Mouse (Mus musculus): ENCODE results near the gene Utrn. TPM values are rescaled to one million over a fixed set of nuclear protein-coding genes. Genes with fewer than 3 reads are reported as not detected.

Utrn gene
- polyA plus RNA-seq, 1 experiment from 2014 or later: 75.8 TPM

DNA sequence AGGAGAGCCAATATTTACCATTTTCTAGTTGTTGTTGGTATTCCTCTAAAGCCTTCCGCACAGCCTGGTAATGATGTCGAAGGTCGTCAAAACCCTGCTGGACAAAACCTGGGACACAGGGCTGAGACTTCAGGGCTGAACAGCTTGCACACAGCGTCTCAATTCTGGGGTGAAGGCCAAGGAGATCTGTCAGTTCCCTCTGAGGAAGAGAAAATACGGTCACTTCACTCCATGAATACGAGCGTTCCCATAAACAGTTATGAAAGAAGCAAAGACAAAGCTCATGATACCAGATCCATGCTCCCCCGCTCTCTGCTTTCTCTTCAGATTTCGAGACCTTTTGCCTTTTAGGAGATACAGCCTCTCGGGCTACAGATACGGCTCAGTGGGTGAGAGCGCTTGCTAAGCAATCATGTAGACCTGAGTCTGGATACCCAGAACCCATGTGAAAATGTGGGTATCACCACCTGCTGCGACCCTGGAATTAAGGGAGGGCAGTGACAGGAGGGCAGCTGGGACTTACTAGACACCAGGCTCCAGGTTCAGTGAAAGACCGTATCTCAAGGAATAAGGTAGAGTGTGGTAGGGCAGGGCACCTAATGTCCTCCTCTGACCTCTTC is 155.8 kb downstream of the Utrn start:
- no peak overlapping the region for H3K4me3 ChIP-seq (ENCODE audit: low read length)
- no peak overlapping the region for H3K9ac ChIP-seq (ENCODE audit: low read length)
- H3K27me3 ChIP-seq (ENCODE audit: control insufficient read depth, insufficient read depth, low read depth, low read length): no peaks in the 10 kb centered on the region
- 90% methylated on average over 14 of the region's 14 CpGs for WGBS
- H3K27ac ChIP-seq (ENCODE audit: low read length): no peak overlapping the region
- H3K9me3 ChIP-seq (ENCODE audit: control insufficient read depth, low read length): no peaks in the 10 kb centered on the region
- H3K4me2 ChIP-seq (ENCODE audit: low read depth, low read length): no peak overlapping the region
- peaks cover 12% of the 10 kb centered on the region; the same call in 1 of the 2 replicates for H3K4me1 ChIP-seq (replicated peaks; ENCODE audit: control insufficient read depth, insufficient read depth, low read length)
- H3K36me3 ChIP-seq (ENCODE audit: control insufficient read depth, insufficient read depth, low read length): peaks cover 12% of the 10 kb centered on the region
- no peak for ATAC-seq (ENCODE audit: low read depth)

DNA sequence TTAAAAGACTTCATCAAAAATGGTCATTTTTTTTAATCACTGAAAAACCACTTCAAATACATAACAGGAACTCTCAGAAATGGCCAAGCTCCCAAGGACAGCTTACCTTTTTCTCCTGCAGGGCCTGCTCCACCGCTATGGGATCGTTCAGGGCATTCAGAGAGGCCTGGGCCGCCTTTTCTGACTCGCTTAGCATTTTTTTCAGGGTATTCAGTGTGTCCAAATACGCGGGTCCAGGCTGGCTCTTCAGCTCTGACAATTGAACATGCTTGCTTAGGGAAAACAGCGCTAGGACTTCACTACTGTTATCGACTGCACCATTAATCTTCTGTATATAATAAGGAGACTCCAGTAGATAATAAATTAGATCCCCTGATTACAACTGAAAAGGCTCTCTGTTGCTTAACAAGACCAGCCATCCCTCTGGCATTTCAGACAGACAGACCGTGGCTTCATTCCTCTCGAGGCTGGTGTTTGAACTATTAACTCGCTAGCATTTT is 157.8 kb downstream of the Utrn start:
- Histone ChIP-seq H3K4me1 (replicated peaks; ENCODE audit: control insufficient read depth, insufficient read depth, low read length) (peaks cover 4% of the 10 kb centered on the region; the same call in 1 of the 2 replicates), H3K4me3 (ENCODE audit: low read length) (no peak overlapping the region), H3K36me3 (ENCODE audit: control insufficient read depth, insufficient read depth, low read length) (peaks cover 11% of the 10 kb centered on the region), H3K27ac (ENCODE audit: low read length) (no peak overlapping the region), H3K27me3 (ENCODE audit: control insufficient read depth, insufficient read depth, low read depth, low read length) (no peaks in the 10 kb centered on the region), H3K9me3 (ENCODE audit: control insufficient read depth, low read length) (no peaks in the 10 kb centered on the region), H3K9ac (ENCODE audit: low read length) (no peak overlapping the region), H3K4me2 (ENCODE audit: low read depth, low read length) (no peak overlapping the region)
- WGBS: 70% methylated on average over 11 of the region's 11 CpGs
- ATAC-seq (ENCODE audit: low read depth): no peak

DNA sequence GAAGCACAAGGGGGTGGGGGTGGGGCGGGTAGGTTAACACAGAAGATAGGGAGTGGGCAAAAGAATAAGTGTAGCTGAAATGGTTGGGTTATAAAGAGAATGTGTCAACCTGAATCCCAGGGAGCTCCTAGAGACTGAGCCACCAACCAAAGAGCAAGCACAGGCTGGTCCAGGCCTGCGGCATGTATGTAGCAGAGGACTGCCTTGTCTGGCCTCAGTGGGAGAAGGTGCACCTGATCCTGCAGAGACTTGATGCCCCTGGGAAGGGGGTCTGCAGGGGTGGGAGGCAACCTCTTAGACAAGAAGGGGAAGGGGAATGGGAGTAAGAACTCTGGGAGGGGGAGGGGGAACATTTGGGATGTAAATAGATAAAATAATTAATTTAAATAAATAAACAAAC is 162.6 kb downstream of the Utrn start:
- H3K4me2 ChIP-seq (ENCODE audit: low read depth, low read length): no peak overlapping the region
- H3K4me1 ChIP-seq (replicated peaks; ENCODE audit: control insufficient read depth, insufficient read depth, low read length): peaks cover 4% of the 10 kb centered on the region; the same call in 1 of the 2 replicates
- WGBS: 76% methylated on average over 2 of the region's 2 CpGs
- no peaks in the 10 kb centered on the region for H3K9me3 ChIP-seq (ENCODE audit: control insufficient read depth, low read length)
- no peak overlapping the region for H3K4me3 ChIP-seq (ENCODE audit: low read length)
- H3K27me3 ChIP-seq (ENCODE audit: control insufficient read depth, insufficient read depth, low read depth, low read length): no peaks in the 10 kb centered on the region
- no peak for ATAC-seq (ENCODE audit: low read depth)
- H3K36me3 ChIP-seq (ENCODE audit: control insufficient read depth, insufficient read depth, low read length): peaks cover 5% of the 10 kb centered on the region
- H3K9ac ChIP-seq (ENCODE audit: low read length): no peak overlapping the region
- no peak overlapping the region for H3K27ac ChIP-seq (ENCODE audit: low read length)

DNA sequence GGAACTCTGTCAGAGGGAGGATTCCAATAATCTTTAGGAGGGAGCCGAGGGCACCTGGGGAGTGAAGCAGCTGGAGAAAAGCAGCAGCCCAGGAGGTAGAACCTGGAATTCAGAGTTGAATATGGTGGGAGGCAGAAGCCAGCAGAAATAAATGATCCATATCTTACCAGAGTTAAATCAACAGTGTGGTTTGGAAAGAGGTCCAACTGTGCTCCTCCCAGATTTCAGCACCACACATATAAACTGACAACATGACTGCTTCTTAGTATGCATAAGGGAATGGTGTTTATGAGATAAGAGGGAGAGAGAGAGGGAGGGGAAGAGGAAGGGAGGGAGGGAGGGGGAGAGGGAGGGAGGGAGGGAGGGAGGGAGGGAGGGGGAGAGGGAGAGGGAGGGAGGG is 163.2 kb downstream of the Utrn start:
- no peaks in the 10 kb centered on the region for H3K27me3 ChIP-seq (ENCODE audit: control insufficient read depth, insufficient read depth, low read depth, low read length)
- peaks cover 4% of the 10 kb centered on the region; the same call in 1 of the 2 replicates for H3K4me1 ChIP-seq (replicated peaks; ENCODE audit: control insufficient read depth, insufficient read depth, low read length)
- H3K9me3 ChIP-seq (ENCODE audit: control insufficient read depth, low read length): no peaks in the 10 kb centered on the region
- H3K4me2 ChIP-seq (ENCODE audit: low read depth, low read length): no peak overlapping the region
- H3K36me3 ChIP-seq (ENCODE audit: control insufficient read depth, insufficient read depth, low read length): peaks cover 5% of the 10 kb centered on the region
- H3K27ac ChIP-seq (ENCODE audit: low read length): no peak overlapping the region
- no peak overlapping the region for H3K9ac ChIP-seq (ENCODE audit: low read length)
- H3K4me3 ChIP-seq (ENCODE audit: low read length): no peak overlapping the region
- WGBS: 62% methylated on average over 1 of the region's 1 CpGs
- ATAC-seq (ENCODE audit: low read depth): no peak

DNA sequence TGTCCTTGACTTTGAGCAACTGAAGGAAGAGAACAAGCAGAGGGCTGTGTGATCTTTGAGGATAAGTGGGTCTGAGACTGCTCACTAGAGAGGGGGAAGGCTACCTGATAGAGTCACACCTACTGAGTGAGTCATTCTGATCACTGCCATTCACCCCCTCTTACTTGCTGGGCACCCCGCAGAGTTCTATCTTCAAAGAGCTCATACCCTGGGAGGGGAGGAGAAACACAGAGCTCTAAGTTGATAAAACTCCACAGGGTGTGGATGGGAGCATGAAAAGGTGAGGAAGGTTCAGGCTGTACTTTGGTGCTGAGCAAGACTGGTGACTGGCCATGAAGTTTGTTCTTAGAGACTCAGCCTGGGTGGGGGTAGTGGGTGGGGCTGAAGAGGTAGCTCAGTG is 164.9 kb downstream of the Utrn start:
- Histone ChIP-seq H3K4me3 (ENCODE audit: low read length) (no peak overlapping the region), H3K36me3 (ENCODE audit: control insufficient read depth, insufficient read depth, low read length) (peaks cover 2% of the 10 kb centered on the region; the same call in 1 of the 2 replicates), H3K27me3 (ENCODE audit: control insufficient read depth, insufficient read depth, low read depth, low read length) (no peaks in the 10 kb centered on the region), H3K27ac (ENCODE audit: low read length) (no peak overlapping the region), H3K4me2 (ENCODE audit: low read depth, low read length) (no peak overlapping the region), H3K9ac (ENCODE audit: low read length) (no peak overlapping the region), H3K9me3 (ENCODE audit: control insufficient read depth, low read length) (no peaks in the 10 kb centered on the region), H3K4me1 (replicated peaks; ENCODE audit: control insufficient read depth, insufficient read depth, low read length) (peaks cover 4% of the 10 kb centered on the region; the same call in 1 of the 2 replicates)
- no peak; the same call in 1 of the 2 replicates for ATAC-seq (ENCODE audit: low read depth)
- 27% methylated on average over 1 of the region's 1 CpGs for WGBS

DNA sequence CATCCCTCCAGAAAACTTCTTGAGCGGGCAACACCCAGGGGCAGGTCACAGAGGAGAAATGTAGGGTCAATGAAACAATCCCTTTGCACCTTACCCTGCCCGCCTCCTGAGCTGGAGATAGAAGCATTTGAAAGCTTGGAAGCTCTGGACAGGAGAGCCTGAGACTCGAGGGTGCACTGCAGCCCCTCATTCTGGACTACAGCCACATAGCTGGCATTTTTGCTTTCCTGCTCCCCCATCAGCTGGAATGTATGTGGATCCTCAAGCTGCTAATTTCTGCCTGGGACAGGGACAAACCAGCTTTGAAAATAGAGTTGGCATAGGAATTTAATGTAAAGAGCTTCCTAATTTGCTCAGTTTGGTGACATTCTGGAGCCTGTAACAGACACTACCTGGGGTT is 165.6 kb downstream of the Utrn start:
- Histone ChIP-seq H3K9ac (ENCODE audit: low read length) (no peak overlapping the region), H3K4me2 (ENCODE audit: low read depth, low read length) (no peak overlapping the region), H3K36me3 (ENCODE audit: control insufficient read depth, insufficient read depth, low read length) (peaks cover 2% of the 10 kb centered on the region; the same call in 1 of the 2 replicates), H3K27ac (ENCODE audit: low read length) (no peak overlapping the region), H3K4me1 (replicated peaks; ENCODE audit: control insufficient read depth, insufficient read depth, low read length) (peaks cover 4% of the 10 kb centered on the region; the same call in 1 of the 2 replicates), H3K4me3 (ENCODE audit: low read length) (no peak overlapping the region), H3K27me3 (ENCODE audit: control insufficient read depth, insufficient read depth, low read depth, low read length) (no peaks in the 10 kb centered on the region), H3K9me3 (ENCODE audit: control insufficient read depth, low read length) (no peaks in the 10 kb centered on the region)
- peak; percentile 34; the same call in 1 of the 2 replicates for ATAC-seq (ENCODE audit: low read depth)
- 48% methylated on average over 3 of the region's 3 CpGs for WGBS

DNA sequence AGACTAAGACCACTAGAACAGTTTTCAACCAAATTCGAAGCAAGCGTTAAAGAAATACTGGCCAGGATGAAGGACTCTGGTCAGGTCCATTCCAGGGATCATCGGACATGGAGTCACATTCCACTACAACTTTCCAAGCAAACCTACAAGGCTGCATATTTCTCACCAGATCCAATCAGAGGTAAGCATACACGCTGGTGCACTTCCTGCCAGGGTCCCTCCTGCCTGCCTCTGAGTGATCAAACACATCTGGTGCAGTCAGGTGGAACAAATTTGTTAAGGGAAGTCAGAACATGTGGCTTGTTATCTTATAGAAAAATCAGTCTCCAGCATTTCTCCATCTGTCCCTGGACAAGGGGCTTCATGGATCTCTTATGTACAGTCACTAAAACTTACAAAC is 167.0 kb downstream of the Utrn start:
- H3K27me3 ChIP-seq (ENCODE audit: control insufficient read depth, insufficient read depth, low read depth, low read length): no peaks in the 10 kb centered on the region
- H3K9ac ChIP-seq (ENCODE audit: low read length): no peak overlapping the region
- no peak for ATAC-seq (ENCODE audit: low read depth)
- H3K36me3 ChIP-seq (ENCODE audit: control insufficient read depth, insufficient read depth, low read length): peaks cover 2% of the 10 kb centered on the region; the same call in 1 of the 2 replicates
- H3K4me2 ChIP-seq (ENCODE audit: low read depth, low read length): no peak overlapping the region
- H3K4me1 ChIP-seq (replicated peaks; ENCODE audit: control insufficient read depth, insufficient read depth, low read length): peaks cover 4% of the 10 kb centered on the region; the same call in 1 of the 2 replicates
- 81% methylated on average over 4 of the region's 4 CpGs for WGBS
- H3K4me3 ChIP-seq (ENCODE audit: low read length): no peak overlapping the region
- H3K27ac ChIP-seq (ENCODE audit: low read length): no peak overlapping the region
- H3K9me3 ChIP-seq (ENCODE audit: control insufficient read depth, low read length): no peaks in the 10 kb centered on the region

DNA sequence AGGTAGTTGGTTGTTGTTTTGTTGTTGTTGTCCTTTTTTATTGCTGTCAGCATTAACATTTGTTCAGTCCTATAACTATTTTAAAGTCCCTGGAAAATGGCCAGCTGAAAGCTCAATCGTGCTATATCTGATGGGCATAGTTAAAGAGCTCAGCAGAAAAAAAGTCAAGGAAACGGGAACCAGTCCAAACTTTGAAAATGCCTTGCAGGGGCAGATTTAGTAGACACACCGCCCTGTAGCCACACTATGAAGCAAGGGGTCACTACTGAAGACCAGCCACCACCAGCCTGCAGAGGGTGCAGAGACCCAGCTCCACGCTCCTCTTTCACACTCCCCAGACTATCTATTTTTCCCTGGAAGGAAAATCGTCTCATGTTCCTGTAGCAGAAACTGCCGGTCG is 167.5 kb downstream of the Utrn start:
- WGBS: 59% methylated on average over 7 of the region's 7 CpGs
- Histone ChIP-seq H3K36me3 (ENCODE audit: control insufficient read depth, insufficient read depth, low read length) (peaks cover 5% of the 10 kb centered on the region; the same call in 1 of the 2 replicates), H3K9ac (ENCODE audit: low read length) (no peak overlapping the region), H3K4me2 (ENCODE audit: low read depth, low read length) (no peak overlapping the region), H3K27me3 (ENCODE audit: control insufficient read depth, insufficient read depth, low read depth, low read length) (no peaks in the 10 kb centered on the region), H3K27ac (ENCODE audit: low read length) (no peak overlapping the region), H3K4me3 (ENCODE audit: low read length) (no peak overlapping the region), H3K4me1 (replicated peaks; ENCODE audit: control insufficient read depth, insufficient read depth, low read length) (peaks cover 4% of the 10 kb centered on the region; the same call in 1 of the 2 replicates), H3K9me3 (ENCODE audit: control insufficient read depth, low read length) (no peaks in the 10 kb centered on the region)
- peak; percentile 57; the same call in 1 of the 2 replicates for ATAC-seq (ENCODE audit: low read depth)

DNA sequence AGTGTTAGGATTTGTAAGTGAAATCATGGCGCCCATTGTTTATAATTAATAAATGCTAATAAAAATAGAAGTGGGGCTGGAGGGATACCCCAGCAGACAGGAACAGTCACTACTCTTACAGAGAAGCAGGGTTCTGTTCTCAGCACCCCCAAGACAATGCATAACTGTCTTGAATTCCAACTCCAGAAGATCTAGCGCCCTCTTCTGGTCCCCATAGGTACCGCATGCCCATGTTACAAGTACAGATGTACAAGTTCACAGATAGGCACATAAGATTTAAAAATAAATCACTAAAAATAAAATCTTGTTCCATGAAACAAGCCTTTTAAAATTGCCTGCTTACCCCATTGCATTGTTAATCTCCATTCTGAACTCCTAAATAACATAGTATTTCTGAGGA is 168.6 kb downstream of the Utrn start:
- H3K4me1 ChIP-seq (replicated peaks; ENCODE audit: control insufficient read depth, insufficient read depth, low read length): peaks cover 4% of the 10 kb centered on the region; the same call in 1 of the 2 replicates
- H3K9me3 ChIP-seq (ENCODE audit: control insufficient read depth, low read length): no peaks in the 10 kb centered on the region
- WGBS: 83% methylated on average over 3 of the region's 3 CpGs
- H3K27ac ChIP-seq (ENCODE audit: low read length): no peak overlapping the region
- H3K4me3 ChIP-seq (ENCODE audit: low read length): no peak overlapping the region
- no peak overlapping the region for H3K4me2 ChIP-seq (ENCODE audit: low read depth, low read length)
- H3K36me3 ChIP-seq (ENCODE audit: control insufficient read depth, insufficient read depth, low read length): peaks cover 5% of the 10 kb centered on the region; the same call in 1 of the 2 replicates
- H3K27me3 ChIP-seq (ENCODE audit: control insufficient read depth, insufficient read depth, low read depth, low read length): no peaks in the 10 kb centered on the region
- no peak for ATAC-seq (ENCODE audit: low read depth)
- no peak overlapping the region for H3K9ac ChIP-seq (ENCODE audit: low read length)

Measured in lung, embryonic 16.5 days (tissue).